Mouse (Mus musculus) adrenal gland (tissue): ENCODE results near the gene Smarca5.
"Not testable (repeated sequence)": the region's sequence is repeated elsewhere in the genome, so short reads cannot be mapped to it uniquely, and the experiment has no call there.

Experiments
- intact Hi-C: fragments of 180-260 bp; cut with DNase I; formaldehyde crosslinking; loops from one replicate; pipeline ENCODE4 v1.15.1; 2025
- long read RNA-seq, 2 experiments: library from polyadenylated mRNA; unstranded; transcript quantifications; one replicate each; pipeline ENCODE4 v2.0.0; 2020; ENCODE audit warnings: borderline replicate concordance in 1 of 2; ENCODE audit not compliant: insufficient replicate concordance in 1 of 2

The Smarca5 gene
- long read RNA-seq, experiment 1, full-length matches to known transcripts, result 5 of 77 reads
- long read RNA-seq, experiment 1, partial matches to known transcripts, result 72 of 77 reads
- long read RNA-seq, experiment 1, other reads (novel, unspliced or antisense), result 0 of 77 reads
- long read RNA-seq, experiment 2, full-length matches to known transcripts, result 2 of 97 reads
- long read RNA-seq, experiment 2, partial matches to known transcripts, result 92 of 97 reads
- long read RNA-seq, experiment 2, other reads (novel, unspliced or antisense), result 3 of 97 reads

- intact Hi-C loops, result not testable (repeated sequence)
These were observed at the start of gene Smarca5 for GRCm38 (mm10) chr8:80739155-80739924. Gene Smarca5, minus strand, starts transcription at chr8:80739497.

GRCm38 (mm10) chr8:80784559-80784958, 45.3 kb upstream of the Smarca5 start:
- intact Hi-C loops, result no loop called here

- intact Hi-C loops, result no loop called here
These were observed 44.0 kb upstream of the Smarca5 start for GRCm38 (mm10) chr8:80783271-80783670.

GRCm38 (mm10) chr8:80781338-80781737, 42.0 kb upstream of the Smarca5 start:
- intact Hi-C loops, result no loop called here

- intact Hi-C loops, result no loop called here
These were observed 41.0 kb upstream of the Smarca5 start for GRCm38 (mm10) chr8:80780271-80780670.

GRCm38 (mm10) chr8:80776436-80776835, 37.1 kb upstream of the Smarca5 start:
- intact Hi-C loops, result no loop called here

- intact Hi-C loops, result loop anchor here (5.0 kb wide), 3 partner anchors 39 to 224 kb away; no protein-coding TSS in a partner anchor
These were observed 33.6 kb upstream of the Smarca5 start for GRCm38 (mm10) chr8:80772732-80773460.

- intact Hi-C loops, result no loop called here
These were observed 29.2 kb upstream of the Smarca5 start for GRCm38 (mm10) chr8:80768451-80768850.

- intact Hi-C loops, result loop anchor here (5.0 kb wide), 1 partner anchor 239 kb away; no protein-coding TSS in a partner anchor
These were observed 13.9 kb upstream of the Smarca5 start for GRCm38 (mm10) chr8:80753017-80753715.

- intact Hi-C loops, result loop anchor here (5.0 kb wide), 1 partner anchor 240 kb away; no protein-coding TSS in a partner anchor
These were observed 13.1 kb upstream of the Smarca5 start for GRCm38 (mm10) chr8:80752429-80752828.

GRCm38 (mm10) chr8:80749091-80749490, 9.8 kb upstream of the Smarca5 start:
- intact Hi-C loops, result no loop called here

- intact Hi-C loops, result no loop called here
These were observed 635 bp upstream of the Smarca5 start for GRCm38 (mm10) chr8:80739932-80740331.

- intact Hi-C loops, result no loop called here
These were observed 726 bp downstream of the Smarca5 start for GRCm38 (mm10) chr8:80738388-80739154.

- intact Hi-C loops, result no loop called here
These were observed 1.3 kb downstream of the Smarca5 start for GRCm38 (mm10) chr8:80738046-80738387.

GRCm38 (mm10) chr8:80732326-80732725, 7.0 kb downstream of the Smarca5 start:
- intact Hi-C loops, result loop anchor here (5.0 kb wide), 1 partner anchor 1030 kb away; no protein-coding TSS in a partner anchor

- intact Hi-C loops, result no loop called here
These were observed 24.8 kb downstream of the Smarca5 start for GRCm38 (mm10) chr8:80714461-80714860.

GRCm38 (mm10) chr8:80710670-80711400, 28.5 kb downstream of the Smarca5 start:
- intact Hi-C loops, result no loop called here

GRCm38 (mm10) chr8:80688141-80688540, 51.2 kb downstream of the Smarca5 start:
- intact Hi-C loops, result loop anchor here (1.0 to 10.0 kb wide), 2 partner anchors 195 to 953 kb away; partner anchors contain the start of gene Gypa

- intact Hi-C loops, result loop anchor here (10.0 kb wide), 1 partner anchor 949 kb away; no protein-coding TSS in a partner anchor
These were observed 55.5 kb downstream of the Smarca5 start for GRCm38 (mm10) chr8:80683756-80684335.
